Mouse (Mus musculus) layer of hippocampus, adult 18-20 months (tissue): ENCODE measurements around the gene Fndc3b. TPM values are rescaled to one million over a fixed set of nuclear protein-coding genes. Genes with fewer than 3 reads are reported as not detected.

ENCODE experiments used
- microRNA-seq, 2 experiments: library from miRNA; unstranded; fragments of <30 nt; microRNA quantifications; one replicate each; pipeline ENCODE4 v1.2.0; 2021
- total RNA-seq, 2 experiments: library from RNA; stranded (reverse); gene quantifications; 2 replicates each; pipeline ENCODE4 v1.2.3; 2021

Fndc3b gene
- total RNA-seq, 2 experiments from 2014 or later = 20.5 to 21.2 TPM

Small RNA genes within 50 kb of the gene (microRNA-seq; reads per million reads assigned to microRNA genes)
- gene Mir3092 = 0 reads per million in 2 experiments

Other genes starting within 250 kb of the Fndc3b start
- 1 to 10 TPM; 2.8 to 3.9 TPM for gene Tmem212, start 185.1 kb upstream of the Fndc3b start, total RNA-seq
- gene Pld1, start 227.4 kb upstream of the Fndc3b start, total RNA-seq = 1 to 10 TPM; 6.8 to 7.2 TPM